Mouse (Mus musculus) testis, adult 2 months (tissue): Measurements from ENCODE around the gene Aig1.

Experiments
- CTCF ChIP-seq: fragments of 200-500 bp; IDR thresholded peaks from 2 replicates; pipeline ENCODE4 v1.5.1; 2012; ENCODE audit warnings: low read depth, mild to moderate bottlenecking, inconsistent platforms, low read length, moderate library complexity; ENCODE audit not compliant: control insufficient read depth, insufficient read depth, insufficient replicate concordance
- POLR2A ChIP-seq: fragments of 200-500 bp; IDR thresholded peaks from 2 replicates; pipeline ENCODE4 v1.6.1; 2012; ENCODE audit warnings: low read depth, mild to moderate bottlenecking, inconsistent platforms, low read length, moderate library complexity; ENCODE audit not compliant: control insufficient read depth

GRCm38 (mm10) chr10:13768866-13769265 lies 99.9 kb downstream of the Aig1 start:
- TF ChIP-seq CTCF (no peak), POLR2A (no peak)
